Mouse (Mus musculus) induced T-regulatory cell, adult 2 months (primary cell): ENCODE data around the gene Angptl7.

Source experiments
- DNase-seq: peaks from one replicate; pipeline ENCODE4 v3.0.0-alpha.2; 2012; ENCODE audit warnings: low read depth

The Angptl7 gene

GRCm38 (mm10) chr4:148500410-148500867 is at the start of gene Angptl7:
Angptl7 (minus strand) TSS chr4:148500460.
- DNase-seq = no peak

GRCm38 (mm10) chr4:148549106-148549505 is 48.8 kb upstream of the Angptl7 start:
- no peak for DNase-seq

GRCm38 (mm10) chr4:148535876-148536275 is 35.6 kb upstream of the Angptl7 start:
- no peak for DNase-seq

- DNase-seq = no peak
Measured at GRCm38 (mm10) chr4:148533613-148534328, 33.5 kb upstream of the Angptl7 start.

- DNase-seq = no peak
Measured at GRCm38 (mm10) chr4:148532516-148532915, 32.3 kb upstream of the Angptl7 start.

- DNase-seq = no peak
Measured at GRCm38 (mm10) chr4:148531341-148531740, 31.1 kb upstream of the Angptl7 start.

GRCm38 (mm10) chr4:148530778-148531177 is 30.5 kb upstream of the Angptl7 start:
- no peak for DNase-seq

- no peak for DNase-seq
Measured at GRCm38 (mm10) chr4:148530351-148530750, 30.1 kb upstream of the Angptl7 start.

- DNase-seq = no peak
Measured at GRCm38 (mm10) chr4:148527158-148527910, 27.1 kb upstream of the Angptl7 start.

- no peak for DNase-seq
Measured at GRCm38 (mm10) chr4:148523538-148523937, 23.3 kb upstream of the Angptl7 start.

- no peak for DNase-seq
Measured at GRCm38 (mm10) chr4:148518235-148518795, 18.1 kb upstream of the Angptl7 start.

- DNase-seq = no peak
Measured at GRCm38 (mm10) chr4:148517809-148518208, 17.5 kb upstream of the Angptl7 start.

GRCm38 (mm10) chr4:148515313-148515712 is 15.1 kb upstream of the Angptl7 start:
- peak; percentile 12 for DNase-seq

- no peak for DNase-seq
Measured at GRCm38 (mm10) chr4:148513021-148513559, 12.8 kb upstream of the Angptl7 start.

GRCm38 (mm10) chr4:148511334-148511733 is 11.1 kb upstream of the Angptl7 start:
- no peak for DNase-seq

GRCm38 (mm10) chr4:148510691-148511090 is 10.4 kb upstream of the Angptl7 start:
- no peak for DNase-seq

- DNase-seq = peak; percentile 47
Measured at GRCm38 (mm10) chr4:148509450-148510084, 9.3 kb upstream of the Angptl7 start.

- no peak for DNase-seq
Measured at GRCm38 (mm10) chr4:148508084-148508849, 8.0 kb upstream of the Angptl7 start.

GRCm38 (mm10) chr4:148507585-148507984 is 7.3 kb upstream of the Angptl7 start:
- no peak for DNase-seq

- no peak for DNase-seq
Measured at GRCm38 (mm10) chr4:148504497-148504959, 4.3 kb upstream of the Angptl7 start.
